Mouse (Mus musculus) embryonic fibroblast, embryonic 13.5 days (primary cell): ENCODE measurements around the gene Palm3.

ENCODE experiments used
- CTCF ChIP-seq: IDR thresholded peaks from 2 replicates; pipeline ENCODE4 v1.5.1; 2011; ENCODE audit warnings: mild to moderate bottlenecking, control low read depth, low read length, moderate library complexity, borderline replicate concordance; ENCODE audit not compliant: insufficient read depth
- POLR2A ChIP-seq: IDR thresholded peaks from 2 replicates; pipeline ENCODE4 v1.6.1; 2011; ENCODE audit warnings: low read depth, mild to moderate bottlenecking, control low read depth, low read length, moderate library complexity

- no peak for TF ChIP-seq CTCF
- no peak for TF ChIP-seq POLR2A
Observed at GRCm38 (mm10) chr8:83974521-83974920, 46.8 kb upstream of the Palm3 start.
